Mouse (Mus musculus) liver, adult 2 months (tissue): ENCODE data around the gene Uba3. TPM values are rescaled to one million over a fixed set of nuclear protein-coding genes. Genes with fewer than 3 reads are reported as not detected.

Source experiments
- DNase-seq: peaks from one replicate; pipeline ENCODE4 v3.0.0-alpha.2; 2011; ENCODE audit warnings: low read depth, low spot score; ENCODE audit errors: extremely low read depth
- H3K27ac ChIP-seq: fragments of 200-500 bp; replicated peaks from 2 replicates; pipeline ENCODE4 v1.5.1; 2012; ENCODE audit warnings: low read depth, mild to moderate bottlenecking, control low read depth, inconsistent platforms, low read length; ENCODE audit not compliant: insufficient read depth
- H3K27me3 ChIP-seq: fragments of 200-500 bp; 2 replicates; pipeline ENCODE4 v1.6.1; 2012; ENCODE audit warnings: mild to moderate bottlenecking, moderate library complexity, low read length, inconsistent platforms; ENCODE audit not compliant: control insufficient read depth, insufficient read depth
- H3K36me3 ChIP-seq: fragments of 200-500 bp; 2 replicates; pipeline ENCODE4 v1.6.1; 2012; ENCODE audit warnings: low read length, inconsistent platforms; ENCODE audit not compliant: control insufficient read depth, insufficient read depth
- H3K4me1 ChIP-seq: fragments of 200-500 bp; 2 replicates; pipeline ENCODE4 v1.6.1; 2011; ENCODE audit warnings: low read length; ENCODE audit not compliant: control insufficient read depth, insufficient read depth
- H3K4me3 ChIP-seq: fragments of 200-500 bp; 2 replicates; pipeline ENCODE4 v1.5.1; 2011; ENCODE audit warnings: low read depth, mild to moderate bottlenecking, control low read depth, low read length, moderate library complexity; ENCODE audit not compliant: insufficient read depth
- H3K79me2 ChIP-seq: fragments of 200-500 bp; 2 replicates; pipeline ENCODE4 v1.6.1; 2012; ENCODE audit warnings: inconsistent platforms, mild to moderate bottlenecking, low read length, moderate library complexity; ENCODE audit not compliant: control insufficient read depth, insufficient read depth
- H3K9ac ChIP-seq: fragments of 200-500 bp; 2 replicates; pipeline ENCODE4 v1.6.1; 2012; ENCODE audit warnings: low read depth, mild to moderate bottlenecking, control low read depth, inconsistent platforms, low read length
- CTCF ChIP-seq: fragments of 200-500 bp; IDR thresholded peaks from 2 replicates; pipeline ENCODE4 v1.5.1; 2011; ENCODE audit warnings: low read depth, low read length, control low read depth
- POLR2A ChIP-seq: fragments of 200-500 bp; IDR thresholded peaks from 2 replicates; pipeline ENCODE4 v1.6.1; 2011; ENCODE audit warnings: low read length, control low read depth; ENCODE audit not compliant: insufficient read depth; ENCODE audit errors: extremely low read depth
- WGBS: fragments of 180-500 bp; shearing (Covaris S2); methylation state at CpG from one replicate; pipeline ENCODE4 v1.1.7; 2018; 5-methylcytosine and 5-hydroxymethylcytosine counted together
- polyA plus RNA-seq: library from polyadenylated mRNA; depleted of rRNA; stranded (reverse); fragments of >200 nt; gene quantifications from 2 replicates; pipeline ENCODE4 v1.2.3, GENCODE M21; 2012; rRNA removed
- total RNA-seq: library from RNA; depleted of rRNA; stranded (reverse); fragments of >200 nt; gene quantifications from 2 replicates; pipeline ENCODE4 v1.2.3, GENCODE M21; 2014; rRNA removed

Gene Uba3
- total and polyA plus RNA-seq, 2 experiments = 6.6 to 38.0 TPM

DNA sequence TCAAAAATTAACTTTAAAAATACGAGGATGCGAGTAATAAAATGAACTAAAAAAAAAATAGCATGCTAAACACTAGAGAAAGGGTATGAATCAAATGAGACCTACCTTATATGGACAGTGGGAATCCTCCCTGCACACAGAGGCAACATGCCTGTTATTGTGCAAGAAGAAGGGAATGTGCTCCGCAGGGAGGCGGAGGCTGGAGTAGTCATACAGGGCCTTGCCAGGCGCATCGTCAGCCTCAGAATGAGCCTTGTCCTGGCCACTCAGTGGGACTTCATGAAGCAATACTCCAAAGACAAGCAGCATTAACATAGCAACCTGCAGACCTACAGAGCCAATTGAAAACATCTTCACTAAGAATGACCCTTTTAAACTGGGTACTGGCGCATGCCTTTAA is 60.3 kb downstream of the Uba3 start:
- Histone ChIP-seq H3K27me3 (no peaks in the 10 kb centered on the region), H3K79me2 (no peaks in the 10 kb centered on the region), H3K27ac (no peak overlapping the region), H3K4me3 (no peak overlapping the region), H3K4me1 (peaks cover 8% of the 10 kb centered on the region), H3K36me3 (peaks cover 7% of the 10 kb centered on the region; the same call in 1 of the 2 replicates), H3K9ac (no peak overlapping the region)
- TF ChIP-seq POLR2A (no peak), CTCF (no peak)
- no peak for DNase-seq
- WGBS = 73% methylated on average over 7 of the region's 7 CpGs

DNA sequence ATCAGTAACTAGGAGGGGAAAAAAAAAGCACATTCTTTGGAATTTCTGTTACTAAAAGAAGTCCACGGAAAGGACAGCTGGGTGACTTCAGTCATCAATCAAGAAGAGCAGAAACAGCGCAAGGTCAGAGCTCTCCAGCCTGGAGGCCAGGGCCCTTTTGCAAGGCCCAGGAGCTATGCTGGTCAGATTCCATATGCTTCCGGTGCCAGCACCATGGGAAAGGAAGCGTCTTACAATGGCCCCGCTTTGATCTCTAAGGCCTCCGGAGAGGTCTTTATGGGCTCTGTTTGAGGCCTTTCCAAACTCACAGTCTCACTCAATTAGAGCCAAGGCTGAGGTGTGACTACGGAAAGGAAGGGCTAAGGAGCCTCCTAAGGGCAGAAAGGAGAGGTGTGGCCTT is 61.1 kb downstream of the Uba3 start:
- H3K36me3 ChIP-seq = peaks cover 7% of the 10 kb centered on the region; the same call in 1 of the 2 replicates
- TF ChIP-seq CTCF (no peak), POLR2A (no peak)
- H3K4me3 ChIP-seq = no peak overlapping the region
- H3K4me1 ChIP-seq = peaks cover 8% of the 10 kb centered on the region
- no peak for DNase-seq
- no peak overlapping the region for H3K9ac ChIP-seq
- no peaks in the 10 kb centered on the region for H3K27me3 ChIP-seq
- no peaks in the 10 kb centered on the region for H3K79me2 ChIP-seq
- WGBS = 77% methylated on average over 7 of the region's 7 CpGs
- no peak overlapping the region for H3K27ac ChIP-seq

DNA sequence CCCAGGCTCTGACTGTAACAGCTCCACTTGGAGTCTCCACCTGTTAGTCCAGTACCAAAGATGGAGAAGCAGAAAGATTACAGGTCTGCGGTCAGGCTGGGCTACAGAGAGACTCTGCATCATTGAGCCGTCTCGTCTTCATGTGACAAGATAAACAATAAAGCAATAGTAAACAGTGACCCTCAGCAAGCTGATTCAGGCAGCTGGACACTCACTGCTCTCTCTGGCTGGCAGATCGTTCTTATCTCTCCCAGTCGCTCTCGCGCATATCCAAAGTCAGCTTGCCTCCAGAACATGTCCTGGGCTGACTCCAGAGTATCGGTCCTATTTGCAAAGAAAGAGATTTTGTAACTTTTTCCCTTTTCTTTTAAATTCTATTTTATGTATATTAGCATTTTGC is 62.8 kb downstream of the Uba3 start:
- Histone ChIP-seq H3K27ac (no peak overlapping the region), H3K36me3 (peaks cover 11% of the 10 kb centered on the region; the same call in 1 of the 2 replicates), H3K27me3 (no peaks in the 10 kb centered on the region), H3K79me2 (no peaks in the 10 kb centered on the region), H3K4me1 (peaks cover 2% of the 10 kb centered on the region; the same call in 1 of the 2 replicates), H3K9ac (no peak overlapping the region), H3K4me3 (no peak overlapping the region)
- no peak for DNase-seq
- WGBS = 82% methylated on average over 8 of the region's 8 CpGs
- no peak for TF ChIP-seq CTCF
- no peak for TF ChIP-seq POLR2A

GRCm38 (mm10) chr6:97141811-97142210 is 63.6 kb downstream of the Uba3 start:
- Histone ChIP-seq H3K36me3 (peaks cover 11% of the 10 kb centered on the region; the same call in 1 of the 2 replicates), H3K4me3 (no peak overlapping the region), H3K27me3 (no peaks in the 10 kb centered on the region), H3K9ac (no peak overlapping the region), H3K27ac (no peak overlapping the region), H3K4me1 (no peaks in the 10 kb centered on the region), H3K79me2 (no peaks in the 10 kb centered on the region)
- WGBS = 79% methylated on average over 7 of the region's 7 CpGs
- no peak for DNase-seq
- TF ChIP-seq POLR2A (no peak), CTCF (no peak)

Other genes starting within 250 kb of the Uba3 start
- not detected in 2 replicates for gene Fam19a4, start 145.2 kb downstream of the Uba3 start, total RNA-seq
- not detected in 2 replicates for gene Fam19a4, start 145.2 kb downstream of the Uba3 start, polyA plus RNA-seq
- 3.3 and 3.9 TPM in 2 replicates for gene Eogt, start 56.5 kb downstream of the Uba3 start, total RNA-seq
- 1.1 and 2.0 TPM in 2 replicates for gene Eogt, start 56.5 kb downstream of the Uba3 start, polyA plus RNA-seq
- gene Tmf1, start 26.5 kb downstream of the Uba3 start, total RNA-seq = 17.6 and 18.0 TPM in 2 replicates
- 1.6 and 1.8 TPM in 2 replicates for gene Tmf1, start 26.5 kb downstream of the Uba3 start, polyA plus RNA-seq
- 27.8 and 28.7 TPM in 2 replicates for gene Arl6ip5, start 5.0 kb upstream of the Uba3 start, total RNA-seq
- gene Arl6ip5, start 5.0 kb upstream of the Uba3 start, polyA plus RNA-seq = 25.3 and 28.6 TPM in 2 replicates
- 0.27 and 0.28 TPM in 2 replicates for gene Lmod3, start 47.1 kb upstream of the Uba3 start, total RNA-seq
- gene Lmod3, start 47.1 kb upstream of the Uba3 start, polyA plus RNA-seq = 0.04 and 0.07 TPM in 2 replicates